Mouse (Mus musculus): ENCODE measurements at regions not wholly inside any gene's neighbourhood (a gene's known extent, or its start where the extent isn't known, plus 50 kb on each side); places are given as distances from the start of the nearest gene placed in this dataset.

GRCm38 (mm10) chr9:113156707-113157106 lies 551.4 kb downstream of the Pdcd6ip start:
- Histone ChIP-seq H3K4me2 (no peak overlapping the region), H3K27ac (no peak overlapping the region), H3K36me3 (ENCODE audit: poor library complexity, severe bottlenecking) (no peaks in the 10 kb centered on the region), H3K9me3 (replicated peaks) (no peaks in the 10 kb centered on the region; the same call in 1 of the 2 replicates), H3K27me3 (no peaks in the 10 kb centered on the region), H3K4me3 (no peak overlapping the region), H3K9ac (no peak overlapping the region), H3K4me1 (no peaks in the 10 kb centered on the region)
- no peak for ATAC-seq
- 67% methylated on average over 3 of the region's 3 CpGs for WGBS

- H3K36me3 ChIP-seq (ENCODE audit: poor library complexity, severe bottlenecking) = no peaks in the 10 kb centered on the region
- peaks cover 6% of the 10 kb centered on the region; the same call in 1 of the 2 replicates for H3K4me1 ChIP-seq
- H3K4me2 ChIP-seq = no peak overlapping the region
- 1% methylated on average over 5 of the region's 5 CpGs for WGBS
- H3K9ac ChIP-seq = no peak overlapping the region
- no peak overlapping the region for H3K4me3 ChIP-seq
- ATAC-seq = no peak
- H3K9me3 ChIP-seq (replicated peaks) = no peaks in the 10 kb centered on the region
- no peaks in the 10 kb centered on the region for H3K27me3 ChIP-seq
- H3K27ac ChIP-seq = no peak overlapping the region
Measured at GRCm38 (mm10) chr9:113149084-113149483, 559.0 kb downstream of the Pdcd6ip start.

GRCm38 (mm10) chr9:113146571-113146970 lies 561.5 kb downstream of the Pdcd6ip start:
- ATAC-seq = no peak
- no peak overlapping the region for H3K27ac ChIP-seq
- H3K4me1 ChIP-seq = peaks cover 6% of the 10 kb centered on the region; the same call in 1 of the 2 replicates
- H3K4me3 ChIP-seq = no peak overlapping the region
- no peak overlapping the region for H3K9ac ChIP-seq
- WGBS = 79% methylated on average over 2 of the region's 2 CpGs
- H3K36me3 ChIP-seq (ENCODE audit: poor library complexity, severe bottlenecking) = no peaks in the 10 kb centered on the region
- no peak overlapping the region for H3K4me2 ChIP-seq
- H3K27me3 ChIP-seq = no peaks in the 10 kb centered on the region
- no peaks in the 10 kb centered on the region for H3K9me3 ChIP-seq (replicated peaks)

- no peak overlapping the region for H3K4me3 ChIP-seq
- H3K27me3 ChIP-seq = no peaks in the 10 kb centered on the region
- WGBS = 66% methylated on average over 2 of the region's 2 CpGs
- peaks cover 6% of the 10 kb centered on the region; the same call in 1 of the 2 replicates for H3K4me1 ChIP-seq
- no peak overlapping the region for H3K9ac ChIP-seq
- ATAC-seq = no peak
- no peak overlapping the region for H3K4me2 ChIP-seq
- H3K36me3 ChIP-seq (ENCODE audit: poor library complexity, severe bottlenecking) = no peaks in the 10 kb centered on the region
- H3K9me3 ChIP-seq (replicated peaks) = no peaks in the 10 kb centered on the region
- no peak overlapping the region for H3K27ac ChIP-seq
Measured at GRCm38 (mm10) chr9:113145036-113145435, 563.0 kb downstream of the Pdcd6ip start.

- WGBS = 94% methylated on average over 3 of the region's 3 CpGs
- ATAC-seq = no peak
- no peak overlapping the region for H3K9ac ChIP-seq
Measured at GRCm38 (mm10) chr9:113134611-113135010, 573.4 kb downstream of the Pdcd6ip start.

GRCm38 (mm10) chr9:113123004-113123692 lies 584.9 kb downstream of the Pdcd6ip start:
- H3K36me3 ChIP-seq (ENCODE audit: poor library complexity, severe bottlenecking) = no peaks in the 10 kb centered on the region
- H3K9me3 ChIP-seq (replicated peaks) = no peaks in the 10 kb centered on the region
- no peak overlapping the region for H3K4me2 ChIP-seq
- 78% methylated on average over 7 of the region's 7 CpGs for WGBS
- H3K4me1 ChIP-seq = no peaks in the 10 kb centered on the region
- no peaks in the 10 kb centered on the region for H3K27me3 ChIP-seq
- H3K4me3 ChIP-seq = no peak overlapping the region
- no peak overlapping the region for H3K27ac ChIP-seq
- H3K9ac ChIP-seq = no peak overlapping the region
- ATAC-seq = no peak

More at GRCm38 (mm10) chr9:113134611-113135010, 573.4 kb downstream of the Pdcd6ip start:
- no peaks in the 10 kb centered on the region for H3K36me3 ChIP-seq (ENCODE audit: poor library complexity, severe bottlenecking)
- no peak overlapping the region for H3K27ac ChIP-seq
- H3K4me1 ChIP-seq = no peaks in the 10 kb centered on the region
- H3K4me2 ChIP-seq = no peak overlapping the region
- H3K27me3 ChIP-seq = no peaks in the 10 kb centered on the region
- 0 out of 2 replicates have a peak, but pooled peaks cover under 1% of the 10 kb centered on the region for H3K9me3 ChIP-seq (replicated peaks)
- H3K4me3 ChIP-seq = no peak overlapping the region

- ATAC-seq = no peak
- no peaks in the 10 kb centered on the region for H3K9me3 ChIP-seq (replicated peaks)
- H3K27me3 ChIP-seq = no peaks in the 10 kb centered on the region
- H3K4me3 ChIP-seq = no peak overlapping the region
- H3K9ac ChIP-seq = no peak overlapping the region
- no peaks in the 10 kb centered on the region for H3K4me1 ChIP-seq
- no peak overlapping the region for H3K27ac ChIP-seq
- no peaks in the 10 kb centered on the region for H3K36me3 ChIP-seq (ENCODE audit: poor library complexity, severe bottlenecking)
- no peak overlapping the region for H3K4me2 ChIP-seq
- WGBS = 85% methylated on average over 3 of the region's 3 CpGs
Measured at GRCm38 (mm10) chr9:113122253-113122749, 585.8 kb downstream of the Pdcd6ip start.

- Histone ChIP-seq H3K4me1 (no peaks in the 10 kb centered on the region), H3K4me2 (no peak overlapping the region), H3K9me3 (replicated peaks) (no peaks in the 10 kb centered on the region), H3K27ac (no peak overlapping the region), H3K9ac (no peak overlapping the region), H3K4me3 (no peak overlapping the region), H3K36me3 (ENCODE audit: poor library complexity, severe bottlenecking) (no peaks in the 10 kb centered on the region), H3K27me3 (no peaks in the 10 kb centered on the region)
- ATAC-seq = no peak
Measured at GRCm38 (mm10) chr9:113120385-113120784, 587.7 kb downstream of the Pdcd6ip start.

- Histone ChIP-seq H3K4me3 (no peak overlapping the region), H3K9me3 (replicated peaks) (no peaks in the 10 kb centered on the region), H3K4me2 (no peak overlapping the region), H3K27ac (no peak overlapping the region), H3K27me3 (no peaks in the 10 kb centered on the region), H3K36me3 (ENCODE audit: poor library complexity, severe bottlenecking) (no peaks in the 10 kb centered on the region), H3K9ac (no peak overlapping the region), H3K4me1 (no peaks in the 10 kb centered on the region)
- WGBS = 87% methylated on average over 1 of the region's 1 CpGs
- no peak for ATAC-seq
Measured at GRCm38 (mm10) chr9:113119721-113120120, 588.3 kb downstream of the Pdcd6ip start.

- ATAC-seq = no peak
- Histone ChIP-seq H3K4me2 (no peak overlapping the region), H3K27me3 (no peaks in the 10 kb centered on the region), H3K9me3 (replicated peaks) (no peaks in the 10 kb centered on the region; the same call in 1 of the 2 replicates), H3K4me1 (no peaks in the 10 kb centered on the region), H3K36me3 (ENCODE audit: poor library complexity, severe bottlenecking) (no peaks in the 10 kb centered on the region), H3K4me3 (no peak overlapping the region), H3K9ac (no peak overlapping the region), H3K27ac (no peak overlapping the region)
- WGBS = 83% methylated on average over 5 of the region's 5 CpGs
Measured at GRCm38 (mm10) chr9:113115576-113115975, 592.5 kb downstream of the Pdcd6ip start.

- peak; percentile 21; the same call in 1 of the 2 replicates for ATAC-seq
- Histone ChIP-seq H3K4me3 (no peak overlapping the region), H3K36me3 (ENCODE audit: poor library complexity, severe bottlenecking) (no peaks in the 10 kb centered on the region)
Measured at GRCm38 (mm10) chr9:113112753-113113152, 595.3 kb downstream of the Pdcd6ip start.

GRCm38 (mm10) chr9:113101733-113102132 lies 606.3 kb downstream of the Pdcd6ip start:
- Histone ChIP-seq H3K27me3 (no peaks in the 10 kb centered on the region), H3K4me1 (no peaks in the 10 kb centered on the region), H3K27ac (no peak overlapping the region), H3K9me3 (replicated peaks) (no peaks in the 10 kb centered on the region), H3K36me3 (ENCODE audit: poor library complexity, severe bottlenecking) (no peaks in the 10 kb centered on the region), H3K4me2 (no peak overlapping the region), H3K9ac (no peak overlapping the region), H3K4me3 (no peak overlapping the region)
- 50% methylated on average over 1 of the region's 1 CpGs for WGBS
- ATAC-seq = no peak

More at GRCm38 (mm10) chr9:113112753-113113152, 595.3 kb downstream of the Pdcd6ip start:
- Histone ChIP-seq H3K27me3 (no peaks in the 10 kb centered on the region), H3K4me2 (no peak overlapping the region), H3K9ac (no peak overlapping the region), H3K27ac (no peak overlapping the region), H3K4me1 (no peaks in the 10 kb centered on the region), H3K9me3 (replicated peaks) (no peaks in the 10 kb centered on the region; the same call in 1 of the 2 replicates)

- no peaks in the 10 kb centered on the region for H3K9me3 ChIP-seq (replicated peaks)
- no peak overlapping the region for H3K27ac ChIP-seq
- ATAC-seq = no peak
- 74% methylated on average over 4 of the region's 4 CpGs for WGBS
- H3K4me3 ChIP-seq = no peak overlapping the region
- H3K9ac ChIP-seq = no peak overlapping the region
- no peaks in the 10 kb centered on the region for H3K27me3 ChIP-seq
- H3K4me1 ChIP-seq = no peaks in the 10 kb centered on the region
- no peaks in the 10 kb centered on the region for H3K36me3 ChIP-seq (ENCODE audit: poor library complexity, severe bottlenecking)
- no peak overlapping the region for H3K4me2 ChIP-seq
Measured at GRCm38 (mm10) chr9:113100641-113101040, 607.4 kb downstream of the Pdcd6ip start.

All from forebrain, embryonic 13.5 days (tissue).